Mouse (Mus musculus) hindbrain, embryonic 15.5 days (tissue): ENCODE measurements at regions not wholly inside any gene's neighbourhood (a gene's known extent, or its start where the extent isn't known, plus 50 kb on each side); places are given as distances from the start of the nearest gene placed in this dataset.

ENCODE experiments used
- ATAC-seq: fragments of 200-750 bp; cut with Nextera tagmentation; 2 replicates; pipeline ENCODE4 v1.8.0; 2017; ENCODE audit warnings: low read depth, moderate number of reproducible peaks, moderate TSS enrichment; ENCODE audit not compliant: low FRiP score
- H3K27ac ChIP-seq: fragments of 300-500 bp; sonication (generic); replicated peaks from 2 replicates; pipeline ENCODE4 v1.5.1; 2015; ENCODE audit warnings: mild to moderate bottlenecking, inconsistent platforms
- H3K27me3 ChIP-seq: fragments of 300-500 bp; sonication (generic); 2 replicates; pipeline ENCODE4 v1.6.1; 2015; ENCODE audit warnings: control low read depth, inconsistent platforms
- H3K36me3 ChIP-seq: fragments of 300-500 bp; sonication (generic); 2 replicates; pipeline ENCODE4 v1.6.1; 2015; ENCODE audit warnings: control low read depth, inconsistent platforms
- H3K4me1 ChIP-seq: fragments of 300-500 bp; sonication (generic); replicated peaks from 2 replicates; pipeline ENCODE4 v1.6.1; 2015; ENCODE audit warnings: control low read depth, inconsistent platforms
- H3K4me2 ChIP-seq: fragments of 300-500 bp; sonication (generic); 2 replicates; pipeline ENCODE4 v1.6.1; 2015; ENCODE audit warnings: moderate library complexity, mild to moderate bottlenecking, inconsistent platforms
- H3K4me3 ChIP-seq: fragments of 300-500 bp; sonication (generic); 2 replicates; pipeline ENCODE4 v1.5.1; 2015; ENCODE audit warnings: mild to moderate bottlenecking, inconsistent platforms
- H3K9ac ChIP-seq: fragments of 300-500 bp; sonication (generic); 2 replicates; pipeline ENCODE4 v1.6.1; 2015; ENCODE audit warnings: inconsistent platforms
- H3K9me3 ChIP-seq: fragments of 300-500 bp; sonication (generic); 2 replicates; pipeline ENCODE4 v1.6.1; 2016; ENCODE audit warnings: control low read depth, inconsistent platforms
- WGBS: fragments of 180-500 bp; shearing (Covaris S2); methylation state at CpG from one replicate; pipeline ENCODE4 v1.1.7; 2015; 5-methylcytosine and 5-hydroxymethylcytosine counted together

- Histone ChIP-seq H3K36me3 (no peaks in the 10 kb centered on the region), H3K4me3 (no peak overlapping the region), H3K4me2 (no peak overlapping the region), H3K9ac (no peak overlapping the region), H3K27ac (no peak overlapping the region), H3K4me1 (no peaks in the 10 kb centered on the region), H3K27me3 (no peaks in the 10 kb centered on the region), H3K9me3 (no peaks in the 10 kb centered on the region)
- no peak for ATAC-seq
- WGBS: 83% methylated on average over 3 of the region's 3 CpGs
Measured at GRCm38 (mm10) chr13:70458406-70458805, 179.0 kb downstream of the Ice1 start.

GRCm38 (mm10) chr13:70464996-70465395 lies 172.4 kb downstream of the Ice1 start:
- no peak overlapping the region for H3K4me2 ChIP-seq
- H3K4me3 ChIP-seq: no peak overlapping the region
- no peak overlapping the region for H3K27ac ChIP-seq
- no peaks in the 10 kb centered on the region for H3K9me3 ChIP-seq
- H3K4me1 ChIP-seq: 0 out of 2 replicates have a peak, but pooled peaks cover 4% of the 10 kb centered on the region
- no peak overlapping the region for H3K9ac ChIP-seq
- no peaks in the 10 kb centered on the region for H3K27me3 ChIP-seq
- H3K36me3 ChIP-seq: no peaks in the 10 kb centered on the region
- WGBS: 59% methylated on average over 5 of the region's 5 CpGs
- no peak for ATAC-seq

- Histone ChIP-seq H3K27me3 (no peaks in the 10 kb centered on the region), H3K27ac (no peak overlapping the region), H3K36me3 (no peaks in the 10 kb centered on the region), H3K4me2 (no peak overlapping the region), H3K9me3 (no peaks in the 10 kb centered on the region), H3K4me3 (no peak overlapping the region), H3K9ac (no peak overlapping the region), H3K4me1 (no peaks in the 10 kb centered on the region)
- no peak for ATAC-seq
- 91% methylated on average over 4 of the region's 4 CpGs for WGBS
Measured at GRCm38 (mm10) chr13:70474746-70475145, 162.7 kb downstream of the Ice1 start.

- Histone ChIP-seq H3K36me3 (no peaks in the 10 kb centered on the region), H3K4me3 (no peak overlapping the region), H3K27me3 (no peaks in the 10 kb centered on the region), H3K4me2 (no peak overlapping the region), H3K9ac (no peak overlapping the region), H3K4me1 (no peaks in the 10 kb centered on the region), H3K27ac (no peak overlapping the region), H3K9me3 (no peaks in the 10 kb centered on the region)
- WGBS: 58% methylated on average over 2 of the region's 2 CpGs
- no peak for ATAC-seq
Measured at GRCm38 (mm10) chr13:70475366-70475765, 162.1 kb downstream of the Ice1 start.

- Histone ChIP-seq H3K27me3 (no peaks in the 10 kb centered on the region), H3K4me1 (no peaks in the 10 kb centered on the region), H3K9ac (no peak overlapping the region), H3K27ac (no peak overlapping the region), H3K4me3 (no peak overlapping the region), H3K9me3 (no peaks in the 10 kb centered on the region), H3K4me2 (no peak overlapping the region), H3K36me3 (no peaks in the 10 kb centered on the region)
- 64% methylated on average over 4 of the region's 4 CpGs for WGBS
- ATAC-seq: no peak
Measured at GRCm38 (mm10) chr13:70499302-70499701, 138.1 kb downstream of the Ice1 start.
